In genomic region chr6:71575359-71575758, GRCm38 (mm10) we compare ENCODE assay signal across 24 mouse cellular contexts.
"Had no signal": no experiment of that assay in that cellular context is flagged by ENCODE, and none has a peak within 500 bp of the region (broad histone marks: within the 10 kb centered on the region; RNA-seq: fewer than 3 reads in every experiment).

No protein-coding gene starts in this region.

- H3K9me3 ChIP-seq: heart, embryonic 10.5 days; heart, embryonic 12.5 days; hindbrain, embryonic 10.5 days; hindbrain, embryonic 12.5 days; intestine, embryonic 15.5 days; limb, embryonic 10.5 days; limb, embryonic 12.5 days had no signal

- H3K27me3 ChIP-seq: heart, embryonic 12.5 days; hindbrain, embryonic 12.5 days; intestine, embryonic 15.5 days; limb, embryonic 12.5 days had no signal

- ATAC-seq: forebrain, postnatal 0 days; hindbrain, embryonic 16.5 days; inflammation-experienced regulatory T-cells, adult 6 months; intestine, embryonic 15.5 days; intestine, postnatal 0 days had no signal

- DNase-seq: forebrain, postnatal 0 days; gastrocnemius, postnatal 14 days; gastrocnemius, postnatal 36 days; heart, adult 11 months; heart, postnatal 10 days; heart, postnatal 4 days; kidney, adult 18-20 months; kidney, adult 8-10 months; kidney, postnatal 10 days; kidney, postnatal 25 days; kidney, postnatal 4 days had no signal

- H3K4me3 ChIP-seq: heart, embryonic 10.5 days; heart, embryonic 12.5 days; hindbrain, embryonic 10.5 days; hindbrain, embryonic 12.5 days; intestine, embryonic 15.5 days; layer of hippocampus, adult 2 months; left cerebral cortex, adult 2 months; limb, embryonic 10.5 days; limb, embryonic 12.5 days had no signal

- H3K4me1 ChIP-seq: heart, embryonic 10.5 days; heart, embryonic 12.5 days; hindbrain, embryonic 10.5 days; hindbrain, embryonic 12.5 days; intestine, embryonic 15.5 days; limb, embryonic 10.5 days; limb, embryonic 12.5 days had no signal

- H3K27ac ChIP-seq: heart, embryonic 10.5 days; hindbrain, embryonic 10.5 days; hindbrain, embryonic 12.5 days; hindbrain, embryonic 14.5 days; intestine, embryonic 15.5 days; layer of hippocampus, adult 2 months; left cerebral cortex, adult 2 months; limb, embryonic 10.5 days; limb, embryonic 12.5 days had no signal

- H3K4me2 ChIP-seq: heart, embryonic 12.5 days; hindbrain, embryonic 12.5 days; hindbrain, embryonic 14.5 days; intestine, embryonic 15.5 days; limb, embryonic 12.5 days had no signal

- H3K9ac ChIP-seq: forebrain, postnatal 0 days; heart, embryonic 12.5 days; hindbrain, embryonic 12.5 days; hindbrain, embryonic 14.5 days; intestine, embryonic 15.5 days; limb, embryonic 12.5 days had no signal
